Mouse (Mus musculus) MEL (cell line): Measurements from ENCODE around the gene Nfkbid.

Source experiments
- BHLHE40 ChIP-seq: IDR thresholded peaks from 2 replicates; pipeline ENCODE4 v1.6.1; 2012; ENCODE audit warnings: low read depth, mild to moderate bottlenecking, inconsistent platforms, low read length, improper control_type of control experiment, borderline replicate concordance
- CTCF ChIP-seq, 3 experiments: IDR thresholded peaks in 2 of 3; conservative IDR thresholded peaks in 1 of 3; 2 replicates each; pipeline ENCODE4 v1.5.1; 2011 to 2012; ENCODE audit warnings: low read length in 3 of 3, low read depth in 2 of 3, mild to moderate bottlenecking in 2 of 3, improper control_type of control experiment in 1 of 3, inconsistent platforms in 1 of 3, mixed read lengths in 1 of 3, moderate library complexity in 1 of 3; ENCODE audit not compliant: control insufficient read depth in 1 of 3, insufficient read depth in 1 of 3, poor library complexity in 1 of 3, severe bottlenecking in 1 of 3
- EP300 ChIP-seq, 2 experiments: IDR thresholded peaks; 2 replicates each; pipeline ENCODE4 v1.6.1; 2011; ENCODE audit warnings: improper control_type of control experiment in 2 of 2, low read length in 2 of 2, low read depth in 1 of 2, mild to moderate bottlenecking in 1 of 2
- HCFC1 ChIP-seq: IDR thresholded peaks from 2 replicates; pipeline ENCODE4 v1.6.1; 2012; ENCODE audit warnings: low read depth, mild to moderate bottlenecking, inconsistent platforms, low read length, improper control_type of control experiment, moderate library complexity
- KAT2A ChIP-seq: conservative IDR thresholded peaks from 2 replicates; pipeline ENCODE4 v1.6.1; 2012; ENCODE audit warnings: low read depth, low read length, improper control_type of control experiment, inconsistent platforms
- MEF2A ChIP-seq: IDR thresholded peaks from 2 replicates; pipeline ENCODE4 v1.6.1; 2014; ENCODE audit warnings: low read depth, mild to moderate bottlenecking, inconsistent platforms, low read length, improper control_type of control experiment; ENCODE audit not compliant: poor library complexity, insufficient replicate concordance, severe bottlenecking; ENCODE audit errors: extremely low read depth
- POLR2A ChIP-seq, 2 experiments: IDR thresholded peaks; 2 replicates each; pipeline ENCODE4 v1.6.1; 2011 to 2012; ENCODE audit warnings: low read length in 2 of 2, mild to moderate bottlenecking in 2 of 2, control low read depth in 1 of 2, improper control_type of control experiment in 1 of 2, low read depth in 1 of 2, moderate library complexity in 1 of 2; ENCODE audit not compliant: control insufficient read depth in 1 of 2, insufficient read depth in 1 of 2, poor library complexity in 1 of 2
- RCOR1 ChIP-seq: IDR thresholded peaks from 2 replicates; pipeline ENCODE4 v1.6.1; 2012; ENCODE audit warnings: low read depth, mild to moderate bottlenecking, inconsistent platforms, low read length, improper control_type of control experiment
- SIN3A ChIP-seq: IDR thresholded peaks from 2 replicates; pipeline ENCODE4 v1.6.1; 2012; ENCODE audit warnings: low read length, improper control_type of control experiment, inconsistent platforms
- SMC3 ChIP-seq: IDR thresholded peaks from 2 replicates; pipeline ENCODE4 v1.6.1; 2011; ENCODE audit warnings: low read depth, low read length, improper control_type of control experiment
- TCF12 ChIP-seq: IDR thresholded peaks from 2 replicates; pipeline ENCODE4 v1.6.1; 2014; ENCODE audit warnings: low read depth, mild to moderate bottlenecking, inconsistent platforms, low read length, improper control_type of control experiment, moderate library complexity
- UBTF ChIP-seq: IDR thresholded peaks from 2 replicates; pipeline ENCODE4 v1.6.1; 2012; ENCODE audit warnings: low read depth, mild to moderate bottlenecking, inconsistent platforms, low read length, improper control_type of control experiment, moderate library complexity, borderline replicate concordance; ENCODE audit not compliant: insufficient read depth
- ZNF384 ChIP-seq: IDR thresholded peaks from 2 replicates; pipeline ENCODE4 v1.6.1; 2012; ENCODE audit warnings: low read depth, mild to moderate bottlenecking, inconsistent platforms, low read length, improper control_type of control experiment

DNA sequence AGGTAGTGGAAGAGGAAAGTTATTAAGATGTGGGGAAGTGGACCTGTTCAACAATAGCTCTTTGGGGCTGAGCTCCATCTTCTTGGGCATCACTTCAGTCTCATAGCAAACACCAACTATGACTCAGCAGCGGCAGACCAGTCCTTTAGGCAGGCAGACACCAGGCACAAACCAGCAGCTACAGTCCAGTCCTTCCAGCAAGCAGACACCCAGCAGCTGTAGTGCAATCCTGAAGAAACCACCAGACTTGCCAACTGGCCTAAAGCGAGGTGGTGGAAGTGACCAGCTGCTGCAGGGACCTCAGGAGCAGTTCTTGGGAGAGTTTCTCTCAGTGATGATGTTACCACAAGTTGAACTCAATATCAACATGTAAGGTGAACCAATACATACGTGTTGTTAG, 12.9 kb upstream of the Nfkbid start:
- TF ChIP-seq POLR2A (IDR thresholded peaks at IDR 0.05; ENCODE audit: control insufficient read depth in 1 of 2, insufficient read depth in 1 of 2, low read depth in 1 of 2, low read length in 2 of 2, poor library complexity in 1 of 2) (no peak), HCFC1 (no peak), BHLHE40 (no peak), RCOR1 (no peak), MEF2A (no peak), KAT2A (no peak), SMC3 (no peak), TCF12 (no peak), SIN3A (no peak), ZNF384 (no peak), CTCF (IDR thresholded peaks at IDR 0.05 in 2 of 3, conservative IDR thresholded peaks at IDR 0.05 in 1 of 3; ENCODE audit: control insufficient read depth in 1 of 3, insufficient read depth in 1 of 3, low read depth in 2 of 3, low read length in 3 of 3, poor library complexity in 1 of 3, severe bottlenecking in 1 of 3) (no peak), UBTF (no peak), EP300 (IDR thresholded peaks at IDR 0.05; ENCODE audit: low read depth in 1 of 2, low read length in 2 of 2) (no peak)
